Mouse (Mus musculus): ENCODE results near the gene Rnf208. TPM values are rescaled to one million over a fixed set of nuclear protein-coding genes. Genes with fewer than 3 reads are reported as not detected.
A peak's percentile ranks its signal among the peaks of the same experiment; 100 is the strongest.

Rnf208 gene
- polyA plus RNA-seq, 1 experiment from 2014 or later: 190 TPM

- H3K27me3 ChIP-seq (replicated peaks): no peaks in the 10 kb centered on the region
- H3K9me3 ChIP-seq (replicated peaks): no peaks in the 10 kb centered on the region
- H3K27ac ChIP-seq (replicated peaks): peak overlapping the region; percentile 99
- ATAC-seq (ENCODE audit: low FRiP score): peak; percentile 96
- peak overlapping the region; percentile 63 for H3K9ac ChIP-seq (replicated peaks)
- peak overlapping the region; percentile 61 for H3K4me2 ChIP-seq
- peak overlapping the region; percentile 92 for H3K4me3 ChIP-seq (replicated peaks)
- peaks cover 32% of the 10 kb centered on the region for H3K4me1 ChIP-seq
- H3K36me3 ChIP-seq: peaks cover 5% of the 10 kb centered on the region; the same call in 1 of the 2 replicates
- WGBS: 2% methylated on average over 41 of the region's 41 CpGs
Measured at GRCm38 (mm10) chr2:25224766-25225752, 17.0 kb upstream of the Rnf208 start.

GRCm38 (mm10) chr2:25225811-25226379, 16.2 kb upstream of the Rnf208 start:
- H3K27me3 ChIP-seq (replicated peaks): no peaks in the 10 kb centered on the region
- H3K4me1 ChIP-seq: peaks cover 32% of the 10 kb centered on the region
- H3K9me3 ChIP-seq (replicated peaks): no peaks in the 10 kb centered on the region
- WGBS: 72% methylated on average over 8 of the region's 8 CpGs
- peaks cover 5% of the 10 kb centered on the region; the same call in 1 of the 2 replicates for H3K36me3 ChIP-seq
- peak overlapping the region; percentile 61; the same call in 1 of the 2 replicates for H3K4me2 ChIP-seq
- ATAC-seq (ENCODE audit: low FRiP score): no peak
- peak overlapping the region; percentile 63; the same call in 1 of the 2 replicates for H3K9ac ChIP-seq (replicated peaks)
- H3K27ac ChIP-seq (replicated peaks): peak overlapping the region; percentile 99
- peak overlapping the region; percentile 92; the same call in 1 of the 2 replicates for H3K4me3 ChIP-seq (replicated peaks)

- ATAC-seq (ENCODE audit: low FRiP score): no peak
- WGBS: 88% methylated on average over 5 of the region's 5 CpGs
Measured at GRCm38 (mm10) chr2:25226864-25227263, 15.2 kb upstream of the Rnf208 start.

GRCm38 (mm10) chr2:25227406-25227805, 14.6 kb upstream of the Rnf208 start:
- no peak for ATAC-seq (ENCODE audit: low FRiP score)
- H3K27ac ChIP-seq (replicated peaks): no peak overlapping the region
- H3K9ac ChIP-seq (replicated peaks): no peak overlapping the region
- H3K36me3 ChIP-seq: no peaks in the 10 kb centered on the region
- WGBS: 91% methylated on average over 4 of the region's 4 CpGs
- 0 out of 2 replicates have a peak, but pooled peaks cover 3% of the 10 kb centered on the region for H3K27me3 ChIP-seq (replicated peaks)
- no peak overlapping the region for H3K4me3 ChIP-seq (replicated peaks)
- H3K9me3 ChIP-seq (replicated peaks): no peaks in the 10 kb centered on the region
- H3K4me2 ChIP-seq: no peak overlapping the region
- peaks cover 32% of the 10 kb centered on the region for H3K4me1 ChIP-seq

More at GRCm38 (mm10) chr2:25226864-25227263, 15.2 kb upstream of the Rnf208 start:
- Histone ChIP-seq H3K27me3 (replicated peaks) (0 out of 2 replicates have a peak, but pooled peaks cover 3% of the 10 kb centered on the region), H3K4me2 (no peak overlapping the region), H3K4me3 (replicated peaks) (no peak overlapping the region), H3K9ac (replicated peaks) (no peak overlapping the region), H3K36me3 (peaks cover 1% of the 10 kb centered on the region; the same call in 1 of the 2 replicates), H3K27ac (replicated peaks) (no peak overlapping the region), H3K4me1 (peaks cover 32% of the 10 kb centered on the region), H3K9me3 (replicated peaks) (no peaks in the 10 kb centered on the region)

- Histone ChIP-seq H3K4me3 (replicated peaks) (peak overlapping the region; percentile 20), H3K27ac (replicated peaks) (peak overlapping the region; percentile 77), H3K9ac (replicated peaks) (no peak overlapping the region), H3K9me3 (replicated peaks) (no peaks in the 10 kb centered on the region), H3K27me3 (replicated peaks) (0 out of 2 replicates have a peak, but pooled peaks cover 3% of the 10 kb centered on the region), H3K36me3 (no peaks in the 10 kb centered on the region), H3K4me2 (peak overlapping the region; percentile 49), H3K4me1 (peaks cover 28% of the 10 kb centered on the region)
- WGBS: 2% methylated on average over 7 of the region's 7 CpGs
- no peak for ATAC-seq (ENCODE audit: low FRiP score)
Measured at GRCm38 (mm10) chr2:25228431-25228889, 13.6 kb upstream of the Rnf208 start.

- H3K36me3 ChIP-seq: no peaks in the 10 kb centered on the region
- H3K9ac ChIP-seq (replicated peaks): no peak overlapping the region
- H3K27me3 ChIP-seq (replicated peaks): 0 out of 2 replicates have a peak, but pooled peaks cover 3% of the 10 kb centered on the region
- peaks cover 22% of the 10 kb centered on the region for H3K4me1 ChIP-seq
- H3K4me2 ChIP-seq: peak overlapping the region; percentile 49
- no peak overlapping the region for H3K27ac ChIP-seq (replicated peaks)
- 75% methylated on average over 6 of the region's 6 CpGs for WGBS
- ATAC-seq (ENCODE audit: low FRiP score): no peak
- H3K4me3 ChIP-seq (replicated peaks): no peak overlapping the region
- no peaks in the 10 kb centered on the region for H3K9me3 ChIP-seq (replicated peaks)
Measured at GRCm38 (mm10) chr2:25228995-25229530, 13.0 kb upstream of the Rnf208 start.

GRCm38 (mm10) chr2:25229582-25229981, 12.5 kb upstream of the Rnf208 start:
- no peak for ATAC-seq (ENCODE audit: low FRiP score)
- H3K9me3 ChIP-seq (replicated peaks): no peaks in the 10 kb centered on the region
- no peaks in the 10 kb centered on the region for H3K36me3 ChIP-seq
- no peak overlapping the region for H3K4me3 ChIP-seq (replicated peaks)
- 82% methylated on average over 5 of the region's 5 CpGs for WGBS
- H3K4me2 ChIP-seq: no peak overlapping the region
- peaks cover 22% of the 10 kb centered on the region for H3K4me1 ChIP-seq
- H3K27me3 ChIP-seq (replicated peaks): 0 out of 2 replicates have a peak, but pooled peaks cover 3% of the 10 kb centered on the region
- no peak overlapping the region for H3K27ac ChIP-seq (replicated peaks)
- H3K9ac ChIP-seq (replicated peaks): no peak overlapping the region

GRCm38 (mm10) chr2:25230581-25230980, 11.5 kb upstream of the Rnf208 start:
- no peak overlapping the region for H3K27ac ChIP-seq (replicated peaks)
- WGBS: 87% methylated on average over 7 of the region's 7 CpGs
- H3K9ac ChIP-seq (replicated peaks): no peak overlapping the region
- no peak for ATAC-seq (ENCODE audit: low FRiP score)
- no peaks in the 10 kb centered on the region for H3K9me3 ChIP-seq (replicated peaks)
- peaks cover 18% of the 10 kb centered on the region for H3K4me1 ChIP-seq
- H3K36me3 ChIP-seq: no peaks in the 10 kb centered on the region
- no peak overlapping the region for H3K4me2 ChIP-seq
- 0 out of 2 replicates have a peak, but pooled peaks cover 6% of the 10 kb centered on the region for H3K27me3 ChIP-seq (replicated peaks)
- no peak overlapping the region for H3K4me3 ChIP-seq (replicated peaks)

- Histone ChIP-seq H3K4me2 (no peak overlapping the region), H3K4me1 (peaks cover 14% of the 10 kb centered on the region), H3K9me3 (replicated peaks) (no peaks in the 10 kb centered on the region), H3K4me3 (replicated peaks) (no peak overlapping the region), H3K27me3 (replicated peaks) (peaks cover 6% of the 10 kb centered on the region; the same call in 1 of the 2 replicates), H3K9ac (replicated peaks) (no peak overlapping the region), H3K36me3 (no peaks in the 10 kb centered on the region), H3K27ac (replicated peaks) (no peak overlapping the region)
- 68% methylated on average over 12 of the region's 12 CpGs for WGBS
- ATAC-seq (ENCODE audit: low FRiP score): no peak
Measured at GRCm38 (mm10) chr2:25231038-25231437, 11.0 kb upstream of the Rnf208 start.

- 88% methylated on average over 4 of the region's 4 CpGs for WGBS
- no peak overlapping the region for H3K9ac ChIP-seq (replicated peaks)
- no peak for ATAC-seq (ENCODE audit: low FRiP score)
Measured at GRCm38 (mm10) chr2:25233421-25233820, 8.6 kb upstream of the Rnf208 start.

GRCm38 (mm10) chr2:25234050-25234449, 8.0 kb upstream of the Rnf208 start, which contains the start of gene Slc34a3:
Gene Slc34a3 (minus strand): TSS chr2:25234364.
- Histone ChIP-seq H3K36me3 (no peaks in the 10 kb centered on the region), H3K4me3 (replicated peaks) (no peak within 1 kb of the TSS), H3K27me3 (replicated peaks) (peaks cover 10% of the 10 kb centered on the region; the same call in 1 of the 2 replicates), H3K9ac (replicated peaks) (no peak within 1 kb of the TSS), H3K4me1 (peaks cover 3% of the 10 kb centered on the region), H3K4me2 (no peak within 1 kb of the TSS), H3K27ac (replicated peaks) (no peak within 1 kb of the TSS), H3K9me3 (replicated peaks) (no peaks in the 10 kb centered on the region)
- WGBS: 85% methylated on average over 3 of the region's 3 CpGs
- no peak for ATAC-seq (ENCODE audit: low FRiP score)

More at GRCm38 (mm10) chr2:25233421-25233820, 8.6 kb upstream of the Rnf208 start:
- no peak overlapping the region for H3K27ac ChIP-seq (replicated peaks)
- H3K4me3 ChIP-seq (replicated peaks): no peak overlapping the region
- H3K4me2 ChIP-seq: no peak overlapping the region
- H3K36me3 ChIP-seq: no peaks in the 10 kb centered on the region
- no peaks in the 10 kb centered on the region for H3K9me3 ChIP-seq (replicated peaks)
- H3K27me3 ChIP-seq (replicated peaks): peaks cover 10% of the 10 kb centered on the region; the same call in 1 of the 2 replicates
- H3K4me1 ChIP-seq: peaks cover 9% of the 10 kb centered on the region

Data from neural tube, embryonic 15.5 days (tissue).